Mouse (Mus musculus): ENCODE measurements around the gene Gria2. TPM values are rescaled to one million over a fixed set of nuclear protein-coding genes. Genes with fewer than 3 reads are reported as not detected.

The Gria2 gene
- under 1 TPM; 0.07 to 0.21 (median 0.15) TPM for total RNA-seq (2022)

DNA sequence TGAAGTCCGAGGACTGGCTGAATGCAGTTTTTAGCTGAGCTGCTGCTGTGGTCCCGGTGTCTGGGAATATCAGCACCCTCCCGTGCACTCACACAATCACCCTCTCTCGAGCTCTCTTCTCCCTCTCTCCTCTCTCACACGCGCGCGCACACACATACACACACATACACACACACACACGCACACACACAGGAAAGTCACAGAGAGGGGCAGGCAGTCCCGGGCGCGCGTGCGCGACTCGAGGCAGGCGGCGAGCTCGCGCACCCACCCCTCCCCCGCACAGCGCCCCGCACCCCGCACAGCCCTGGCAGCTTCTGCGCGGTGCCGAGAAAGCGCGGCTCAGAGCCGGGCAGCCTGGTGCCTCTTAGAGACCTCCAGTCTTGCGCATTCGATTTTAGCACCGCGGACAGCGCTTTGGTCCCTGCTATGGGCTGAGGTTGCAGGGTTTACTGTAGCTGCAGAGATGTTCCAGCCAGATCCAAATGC, at the start of gene Gria2:
Gene Gria2 (minus strand): TSS at position 240 of the 486 bp plus-strand sequence.
- DNase-seq (ENCODE audit: low spot score in 2 of 2), result no peak

DNA sequence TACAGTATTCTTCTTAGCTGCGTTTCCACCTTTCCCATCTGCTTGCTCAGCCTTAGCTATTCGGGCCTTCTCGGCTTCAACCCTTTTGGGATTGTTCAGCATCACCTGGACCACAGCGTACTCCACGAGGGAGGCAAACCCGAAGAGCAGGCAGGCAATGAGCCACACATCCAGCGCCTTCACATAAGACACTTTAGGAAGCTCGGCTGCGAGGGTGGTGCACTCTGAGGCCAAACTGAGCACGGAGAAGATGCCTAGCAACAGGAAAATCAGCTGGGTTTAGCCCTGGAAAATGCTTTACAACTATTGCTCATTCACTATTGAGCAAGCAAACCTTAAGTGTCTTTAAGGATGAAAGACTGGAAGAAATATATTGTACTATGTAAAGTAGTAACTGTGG, 48.3 kb upstream of the Gria2 start:
- no peak for DNase-seq (ENCODE audit: low spot score in 2 of 2)

DNA sequence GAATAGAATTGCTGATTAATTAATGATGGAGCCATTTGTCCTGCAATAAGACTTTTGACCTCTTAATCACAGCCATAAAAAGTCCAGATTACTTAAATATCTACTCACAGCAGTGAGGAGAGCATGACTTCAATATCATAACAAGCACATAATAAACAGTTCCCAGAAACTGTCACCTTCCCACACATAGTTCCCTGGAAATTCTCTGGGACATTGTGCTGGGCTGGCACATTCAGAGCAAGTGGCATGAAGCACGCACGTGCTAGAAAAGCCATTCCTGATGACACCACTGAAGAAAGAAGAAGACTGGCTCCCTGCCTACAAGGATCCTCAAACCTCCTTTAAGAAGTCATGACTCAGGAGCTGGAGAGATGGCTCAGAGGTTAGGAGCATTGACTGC, 43.0 kb upstream of the Gria2 start:
- no peak for DNase-seq (ENCODE audit: low spot score in 2 of 2)

DNA sequence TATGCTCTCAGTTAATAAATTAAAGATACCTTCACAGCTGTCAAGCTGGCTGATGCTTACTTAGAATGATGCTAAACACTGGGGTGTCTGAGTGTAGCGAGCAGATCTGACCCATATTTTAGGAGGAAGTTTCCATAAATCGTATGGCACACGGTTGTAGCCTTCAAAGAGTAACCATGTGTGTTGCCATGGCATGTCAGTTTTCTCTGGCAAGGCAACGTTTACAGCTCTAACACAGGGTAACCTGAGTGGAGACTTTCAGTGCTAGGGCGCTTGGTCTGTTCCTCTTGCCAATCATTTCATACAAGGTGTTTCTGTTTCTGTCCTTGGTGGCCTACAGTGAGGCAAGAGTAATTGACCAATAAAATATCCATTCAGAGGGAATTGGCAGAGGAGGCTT, 37.2 kb upstream of the Gria2 start:
- DNase-seq (ENCODE audit: low spot score in 2 of 2), result no peak

DNA sequence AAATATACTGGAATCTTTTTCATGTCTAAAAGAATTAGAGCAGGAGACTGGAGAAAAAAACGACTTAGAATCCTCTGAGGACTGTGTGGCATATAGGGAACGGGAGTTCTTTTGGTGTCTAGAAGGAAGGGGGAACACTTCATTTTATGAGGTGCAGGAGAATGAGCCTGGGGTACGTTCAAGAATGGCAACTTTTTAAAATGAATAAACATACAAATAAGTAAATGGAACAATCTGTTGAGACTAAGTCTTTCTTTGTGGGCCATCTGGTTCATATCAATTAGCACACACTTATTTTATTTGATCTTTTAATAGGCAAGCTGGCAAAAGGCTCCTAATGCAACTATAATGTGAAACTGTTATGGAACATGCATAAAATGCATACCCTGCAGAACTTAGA, 34.9 kb upstream of the Gria2 start:
- DNase-seq (ENCODE audit: low spot score in 2 of 2), result no peak

DNA sequence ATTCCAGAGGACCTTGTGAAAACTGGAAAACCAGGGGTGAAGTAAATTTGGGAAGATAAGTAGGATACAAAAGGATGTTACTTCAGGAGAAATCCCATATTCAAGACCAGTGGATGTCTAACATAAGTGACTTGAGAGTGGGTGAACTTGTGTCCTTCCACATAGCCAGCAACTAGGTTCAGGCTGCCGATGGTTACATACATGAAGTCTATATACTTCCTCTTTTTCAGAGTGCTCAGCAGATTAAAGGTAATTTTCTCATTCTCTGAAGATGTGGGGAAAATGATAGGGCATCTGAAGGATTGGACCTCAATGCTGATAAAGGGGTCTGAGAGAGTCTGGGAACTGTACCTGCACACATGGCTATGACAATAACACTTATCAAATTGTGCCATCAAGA, 21.3 kb upstream of the Gria2 start:
- DNase-seq (ENCODE audit: low spot score in 2 of 2), result no peak

DNA sequence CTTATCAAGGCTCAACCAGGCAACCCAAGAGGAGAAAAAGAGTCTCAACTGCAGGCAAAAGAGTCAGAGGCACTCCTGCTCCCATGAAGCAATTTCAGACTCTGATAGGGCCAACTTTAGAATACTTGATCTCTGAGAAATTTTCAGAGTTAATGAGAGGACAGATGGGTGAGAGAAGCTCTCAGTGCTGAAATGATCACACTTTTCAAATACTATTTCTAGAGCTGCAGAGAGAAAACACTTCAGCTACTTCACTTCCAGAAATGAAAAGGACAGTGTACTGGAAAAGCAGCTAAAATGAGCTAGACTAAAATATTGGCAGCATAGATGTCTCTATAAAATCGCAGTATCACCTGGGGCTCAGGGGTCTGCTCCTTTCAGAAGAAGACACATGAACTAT, 16.0 kb upstream of the Gria2 start:
- DNase-seq (ENCODE audit: low spot score in 2 of 2), result no peak

DNA sequence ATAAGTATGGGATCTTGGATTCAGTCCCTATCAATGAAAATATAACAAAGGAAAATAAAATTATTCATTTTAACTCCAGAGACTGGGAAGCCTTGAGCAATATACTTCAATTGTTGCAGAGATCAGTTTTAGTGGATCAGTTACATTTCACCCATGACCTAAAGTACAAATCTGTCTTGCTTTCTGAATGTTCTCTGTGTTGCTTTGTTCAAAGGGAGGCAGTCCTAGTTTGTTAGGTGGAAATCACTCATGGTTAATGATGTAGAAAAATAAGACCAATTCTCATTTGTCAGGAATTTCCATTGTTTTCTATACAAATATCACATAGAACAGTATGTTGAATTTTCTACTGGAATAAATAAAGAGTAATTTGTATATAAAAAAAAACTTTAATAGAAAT, 11.1 kb upstream of the Gria2 start:
- DNase-seq (ENCODE audit: low spot score in 2 of 2), result no peak

DNA sequence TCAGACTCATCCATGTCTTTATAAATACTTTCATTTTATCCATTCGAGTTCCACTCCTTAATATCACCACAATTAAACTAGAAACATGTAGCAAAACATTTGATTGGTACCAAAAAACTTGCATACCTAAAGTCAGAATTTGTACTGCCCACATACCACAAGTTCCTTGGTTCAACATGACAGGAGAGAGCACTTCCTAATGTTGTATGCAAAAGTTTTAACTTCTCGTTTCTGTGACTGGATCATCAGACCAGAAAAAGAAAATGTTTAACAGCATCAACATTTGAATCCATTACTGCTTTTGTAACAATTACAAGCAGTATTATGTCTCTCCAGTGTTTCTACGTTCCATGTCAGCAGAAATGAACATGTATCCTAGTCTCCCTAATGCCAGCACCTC, 9.6 kb upstream of the Gria2 start:
- no peak for DNase-seq (ENCODE audit: low spot score in 2 of 2)

DNA sequence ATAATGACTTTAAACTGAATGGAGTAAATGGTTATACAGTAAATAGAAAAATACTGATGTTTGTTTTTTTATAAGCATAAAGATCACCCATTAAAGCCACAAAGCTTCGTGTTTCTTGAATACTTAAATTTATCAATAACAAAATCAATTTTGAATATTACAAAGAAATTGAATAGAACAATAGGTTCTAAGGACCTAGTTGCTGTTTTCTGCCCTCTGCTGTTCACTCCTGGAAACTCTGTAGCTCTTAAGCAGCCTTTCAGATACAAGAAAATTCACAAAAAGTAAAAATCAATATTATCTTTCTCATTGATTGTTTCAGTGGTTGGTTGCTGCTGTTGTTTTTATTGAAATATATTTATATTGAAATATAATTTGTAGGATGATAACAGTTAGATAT, 2.7 kb upstream of the Gria2 start:
- DNase-seq (ENCODE audit: low spot score in 2 of 2), result no peak

DNA sequence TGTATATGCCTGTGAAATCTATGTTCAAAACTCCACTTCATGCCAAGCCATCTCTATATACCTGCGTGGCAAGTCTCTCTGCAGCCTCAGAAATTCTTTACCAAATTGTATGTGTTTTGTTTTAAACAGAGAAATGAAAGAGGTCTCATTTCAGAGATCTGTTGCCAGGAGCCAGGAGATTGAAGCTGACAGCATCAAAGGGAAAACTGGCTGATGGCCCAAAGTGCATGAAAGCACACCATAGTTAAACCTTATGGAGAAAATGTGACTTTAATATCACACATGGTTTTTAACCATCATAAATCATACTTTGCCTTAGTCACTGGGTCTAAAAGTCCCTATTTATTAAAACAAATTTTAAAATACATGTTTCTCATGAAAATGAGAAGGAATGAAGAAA, 1.2 kb upstream of the Gria2 start:
- no peak for DNase-seq (ENCODE audit: low spot score in 2 of 2)

DNA sequence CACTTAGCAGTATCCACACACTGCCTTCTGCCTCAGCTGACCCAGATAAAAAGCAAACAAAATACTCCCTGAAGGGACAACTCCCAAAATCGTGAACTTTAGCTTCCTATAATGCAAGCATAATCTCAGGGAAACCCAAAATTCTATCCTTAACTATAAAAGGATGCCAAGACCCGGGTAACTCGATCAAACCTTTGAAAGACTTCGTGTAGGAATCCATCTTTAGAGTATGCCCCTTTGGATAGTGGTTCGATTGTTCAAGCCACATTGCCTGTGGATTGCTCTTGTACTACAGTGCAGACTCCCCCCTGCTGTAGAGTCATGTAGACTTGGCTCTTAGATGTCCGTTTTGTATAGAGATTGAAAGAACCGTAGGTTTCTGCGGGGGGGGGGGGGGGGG, 576 bp upstream of the Gria2 start:
- no peak for DNase-seq (ENCODE audit: low spot score in 2 of 2)

DNA sequence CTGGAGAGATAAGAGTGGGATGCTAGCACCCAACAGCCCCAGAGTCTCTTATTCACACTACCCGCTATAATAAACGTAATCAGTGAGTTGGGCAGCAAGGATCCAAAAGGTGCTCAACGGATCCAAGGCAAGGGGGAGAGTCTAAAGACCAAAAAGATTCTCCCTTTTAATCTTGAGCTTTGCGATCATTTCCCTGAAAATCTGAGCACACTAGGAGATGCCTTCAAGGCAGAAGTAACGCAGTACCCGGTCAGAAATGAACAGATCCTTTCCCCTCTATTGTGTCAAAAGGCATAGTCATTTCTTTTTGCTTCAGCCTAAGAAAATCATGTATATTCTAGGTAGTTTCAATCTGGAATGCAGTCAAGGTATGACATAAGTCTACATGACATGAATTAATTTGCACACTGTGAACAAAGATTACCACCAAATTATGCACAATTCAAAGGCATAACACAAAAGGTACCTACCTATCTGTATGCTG, 766 bp downstream of the Gria2 start:
- DNase-seq (ENCODE audit: low spot score in 2 of 2), result no peak

DNA sequence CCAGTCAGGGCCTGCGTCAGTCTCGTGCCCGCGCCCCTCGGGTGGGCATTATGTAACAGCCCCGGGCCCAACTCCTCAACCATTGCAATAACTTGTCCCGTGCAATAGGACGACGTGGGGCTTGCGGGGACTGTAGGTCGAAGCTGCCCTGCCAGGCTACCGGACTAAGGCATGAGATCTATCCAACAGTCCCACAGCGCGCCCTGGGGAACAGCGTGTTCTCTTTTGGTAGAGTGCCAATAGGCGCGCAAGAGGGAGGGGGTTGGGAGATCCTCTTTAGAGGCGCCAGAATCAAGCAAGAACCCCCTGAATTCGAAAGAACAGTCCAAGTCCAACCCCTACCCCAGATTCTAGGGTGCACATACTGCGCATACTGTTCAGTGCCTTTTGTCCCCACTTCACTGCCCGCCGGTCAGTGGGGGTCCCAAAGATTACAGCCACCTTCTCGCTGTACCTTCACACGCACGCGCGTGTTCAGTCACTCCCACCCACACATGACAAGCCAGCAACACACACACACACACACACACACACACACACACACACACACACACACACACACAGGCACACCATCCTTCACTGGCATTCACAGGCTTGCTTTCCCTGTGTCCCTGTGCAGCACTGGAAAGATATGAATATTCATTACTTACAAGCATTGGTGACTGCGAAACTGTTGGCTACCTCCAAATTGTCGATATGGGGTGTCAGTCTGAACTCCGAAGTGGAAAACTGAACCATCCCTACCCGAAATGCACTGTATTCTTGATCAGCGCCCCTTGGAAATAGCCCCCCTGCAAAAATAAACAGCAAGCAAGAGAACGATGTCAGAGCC, 1.4 kb downstream of the Gria2 start:
- DNase-seq (ENCODE audit: low spot score in 2 of 2), result no peak

DNA sequence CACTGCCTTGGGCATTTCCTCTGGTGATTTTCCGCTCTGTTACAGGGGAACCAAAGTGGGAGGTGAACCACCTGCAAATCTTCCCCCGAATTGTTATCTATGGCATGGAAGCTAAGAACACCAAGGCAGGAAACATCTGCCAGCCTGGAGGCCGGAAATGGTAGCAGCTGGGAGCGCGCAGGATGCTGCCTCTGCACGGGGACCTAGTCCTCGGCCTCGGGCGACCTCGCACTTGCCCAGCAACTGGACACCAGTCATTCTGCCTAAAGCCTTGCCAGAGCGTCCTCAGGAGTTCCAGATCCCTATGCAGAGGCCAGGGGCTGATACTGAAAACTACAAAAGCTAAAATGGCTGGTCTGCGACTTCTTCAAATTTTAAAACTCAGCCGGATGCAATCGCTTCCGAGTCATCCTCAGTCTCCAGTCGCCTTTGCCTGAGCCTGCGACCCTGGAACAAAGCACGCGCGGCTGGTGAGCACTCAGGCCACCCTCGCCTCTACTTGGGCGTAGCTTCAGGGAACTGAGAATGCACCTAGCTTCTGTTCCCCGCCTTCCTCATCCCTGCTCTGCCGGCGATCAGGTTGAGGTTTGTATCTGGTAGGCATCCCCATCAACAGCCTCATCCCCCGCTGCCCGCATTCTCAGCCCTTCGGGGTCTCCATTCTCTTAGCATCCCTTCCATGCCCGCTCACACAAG, 2.2 kb downstream of the Gria2 start:
- no peak for DNase-seq (ENCODE audit: low spot score in 2 of 2)

DNA sequence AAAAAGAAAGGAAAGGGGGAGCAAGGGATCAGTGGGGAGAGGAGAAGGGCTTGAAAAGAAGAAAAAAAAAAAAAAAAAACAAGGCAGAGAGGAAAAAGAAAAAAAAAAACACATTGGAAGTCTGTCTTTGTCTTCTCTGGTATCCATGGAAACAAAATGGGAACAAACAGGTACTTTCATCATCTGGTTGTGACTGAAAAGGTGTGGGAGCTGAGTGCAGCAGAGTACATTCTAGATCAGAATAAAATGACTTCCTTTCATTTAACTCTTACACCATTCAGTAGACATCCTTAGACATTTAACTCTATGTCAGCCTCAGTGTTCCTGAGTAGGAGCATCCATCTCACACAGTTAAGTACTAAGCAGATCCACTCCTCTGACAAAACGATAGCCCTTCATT, 4.7 kb downstream of the Gria2 start:
- no peak for DNase-seq (ENCODE audit: low spot score in 2 of 2)

DNA sequence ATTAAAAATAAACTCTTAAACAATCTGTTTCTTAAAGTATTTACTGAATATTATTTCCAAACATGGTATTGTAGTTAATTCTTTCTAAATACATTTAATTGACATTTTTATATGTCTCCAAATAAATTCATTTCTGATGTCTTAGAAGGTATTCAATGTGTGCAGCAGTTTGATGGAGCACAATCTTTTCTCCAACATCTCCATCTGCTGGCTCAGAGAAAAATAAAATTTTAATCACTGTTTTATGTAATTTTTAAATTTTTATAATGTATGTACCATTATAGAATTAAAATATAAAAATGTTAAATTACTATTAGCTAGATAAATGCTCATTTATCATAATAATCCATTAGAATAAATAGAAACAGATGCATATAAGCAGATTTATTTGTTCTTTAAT, 5.9 kb downstream of the Gria2 start:
- DNase-seq (ENCODE audit: low spot score in 2 of 2), result no peak

DNA sequence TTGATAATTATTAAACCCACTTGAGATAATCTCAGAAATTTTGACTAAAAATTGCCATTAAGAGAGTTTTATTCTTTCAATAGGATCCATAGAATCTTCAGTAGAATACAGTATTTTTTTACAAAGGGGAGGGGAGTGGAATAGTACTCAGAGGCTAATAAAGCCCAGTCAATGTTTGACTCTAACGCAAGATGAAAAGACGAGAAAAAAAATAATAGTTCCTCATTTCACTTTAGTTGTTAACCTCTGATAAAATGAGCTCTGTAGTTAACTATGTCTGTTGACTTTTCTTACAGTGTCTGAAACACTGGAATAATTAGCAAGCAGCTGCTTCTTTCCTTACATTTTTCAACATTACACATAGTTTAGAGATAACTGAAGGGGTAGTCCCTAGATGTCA, 7.4 kb downstream of the Gria2 start:
- DNase-seq (ENCODE audit: low spot score in 2 of 2), result no peak

DNA sequence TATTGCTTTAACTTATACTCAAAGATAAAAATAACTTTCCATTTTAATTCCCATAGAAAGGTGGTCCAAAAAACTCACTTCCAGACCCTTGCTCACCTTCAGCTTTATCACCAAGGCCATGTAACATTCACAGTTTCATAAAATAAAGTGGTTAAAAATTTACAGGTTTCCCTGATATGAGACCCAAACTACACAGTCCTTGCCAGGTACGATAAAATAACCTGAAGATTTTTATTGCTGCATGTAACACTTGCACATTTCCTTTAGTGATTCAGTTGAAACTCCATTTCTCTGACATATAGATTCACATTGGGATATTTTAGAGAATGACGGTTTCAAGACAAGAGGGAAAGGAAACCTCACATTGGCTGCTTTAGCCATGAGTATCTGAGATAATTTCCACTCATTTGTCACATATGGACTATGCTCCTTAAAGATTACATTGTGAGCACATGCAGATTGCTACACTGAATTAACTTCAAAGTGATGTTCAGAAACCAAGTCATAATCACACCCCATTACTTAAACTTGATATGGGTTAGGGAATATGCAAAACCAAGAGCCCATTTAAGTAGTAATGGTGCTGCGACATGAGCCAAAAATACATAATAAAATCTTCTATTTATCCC, 15.4 kb downstream of the Gria2 start:
- no peak for DNase-seq (ENCODE audit: low spot score in 2 of 2)

DNA sequence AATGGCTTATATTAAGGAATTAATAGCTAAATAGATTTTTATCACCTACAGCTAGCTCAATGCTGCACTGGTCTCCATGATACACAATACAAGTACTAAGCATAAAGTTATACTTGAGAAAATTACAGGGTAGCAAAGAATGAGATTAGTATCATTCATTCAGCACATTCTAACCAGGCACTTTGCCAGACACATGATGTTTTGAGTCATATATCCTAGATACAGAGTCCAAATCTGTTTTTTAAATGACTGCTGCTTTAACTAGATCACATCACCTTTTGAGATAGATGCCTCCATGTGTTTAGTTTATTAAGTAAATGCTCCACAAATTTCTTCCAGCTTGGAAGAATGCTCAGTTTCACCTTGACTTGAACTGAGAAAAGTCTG, 21.5 kb downstream of the Gria2 start:
- no peak for DNase-seq (ENCODE audit: low spot score in 2 of 2)

DNA sequence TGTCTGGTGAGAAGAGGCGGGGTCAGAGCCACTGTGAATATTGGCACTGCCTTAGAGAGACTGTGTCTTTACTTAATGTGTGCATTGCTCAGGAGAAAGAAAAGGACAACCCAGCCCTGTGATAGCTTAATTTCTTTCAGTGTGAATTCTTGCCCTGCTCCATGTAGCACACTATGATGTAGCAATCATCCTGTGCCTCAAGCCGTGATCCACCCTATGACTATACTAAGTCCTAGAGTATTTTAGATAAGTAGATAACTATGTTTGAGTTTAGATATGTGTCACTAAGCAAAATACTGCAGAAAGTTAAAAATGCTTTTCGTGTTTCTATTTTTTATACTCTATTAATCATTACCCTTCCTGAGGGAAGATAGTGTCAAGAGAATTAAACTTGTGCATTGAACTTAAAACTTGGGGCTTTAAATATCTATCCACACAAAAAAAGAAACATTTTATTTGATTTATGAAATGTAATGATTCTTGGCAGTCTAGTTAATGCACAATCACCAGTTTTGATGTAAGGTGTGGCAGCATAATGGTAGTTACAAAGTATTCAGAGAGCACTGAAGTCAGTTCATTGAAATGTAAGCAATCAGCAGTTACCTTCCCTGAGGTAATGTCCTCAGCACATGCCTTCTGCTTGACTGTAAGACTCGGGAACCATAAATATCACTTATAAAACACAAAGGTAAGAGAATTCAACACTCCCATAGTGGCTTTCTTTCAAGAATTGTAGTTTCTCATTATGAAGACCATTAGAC, 22.1 kb downstream of the Gria2 start:
- DNase-seq (ENCODE audit: low spot score in 2 of 2), result no peak

DNA sequence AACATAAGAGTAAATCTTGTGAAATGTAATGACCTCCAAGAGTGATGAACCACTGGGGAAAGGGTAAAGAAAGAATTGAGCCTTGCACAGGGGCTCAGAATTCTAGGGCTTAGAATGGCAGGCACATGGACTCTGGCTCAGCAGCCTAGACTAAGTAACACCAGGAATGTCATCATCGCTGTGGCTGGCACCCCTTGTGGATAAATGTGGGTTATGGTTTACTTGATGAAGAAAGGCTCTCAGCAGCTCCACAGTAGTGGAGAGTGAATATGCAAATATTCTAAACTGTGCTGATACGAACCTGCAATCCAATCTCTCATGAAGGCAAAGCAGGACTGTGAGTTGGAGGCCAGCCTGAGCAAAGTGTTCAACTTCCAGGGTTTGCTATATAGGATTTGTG, 26.0 kb downstream of the Gria2 start:
- DNase-seq (ENCODE audit: low spot score in 2 of 2), result no peak
